Mouse (Mus musculus) megakaryocyte-erythroid progenitor cell, adult 5-6 weeks (primary cell): ENCODE results near the gene Zkscan14. TPM values are rescaled to one million over a fixed set of nuclear protein-coding genes. Genes with fewer than 3 reads are reported as not detected.
"Not testable (repeated sequence)": the region's sequence is repeated elsewhere in the genome, so short reads cannot be mapped to it uniquely, and the experiment has no call there.

Experiments
- ATAC-seq: replicated peaks from 2 replicates; pipeline ENCODE4 v1.8.0; 2016; ENCODE audit warnings: mild to moderate bottlenecking, inconsistent platforms; ENCODE audit not compliant: severe bottlenecking, poor library complexity, low FRiP score, low TSS enrichment
- total RNA-seq, 2 experiments: library from RNA; stranded (forward) in 1 of 2; stranded (reverse) in 1 of 2; fragments of 200-1000, 215-1000 nt in 1 of 2; fragments of >200 nt in 1 of 2; fragmentation: Nextera tagmentation in 1 of 2; gene quantifications; 2 replicates each; pipeline ENCODE4 v1.2.3; 2014 to 2017

Gene Zkscan14
- total RNA-seq (2014; fragmentation: Nextera tagmentation) (5.8 and 7.8 TPM in 2 replicates), total RNA-seq (2017) (19.9 and 26.5 TPM in 2 replicates)

GRCm38 (mm10) chr5:145201321-145201991 lies at the start of gene Zkscan14:
Gene Zkscan14, minus strand, starts transcription at chr5:145201868.
- peak; percentile 64 for ATAC-seq

GRCm38 (mm10) chr5:145249520-145249919 lies 47.9 kb upstream of the Zkscan14 start:
- no peak for ATAC-seq

GRCm38 (mm10) chr5:145234636-145235035 lies 33.0 kb upstream of the Zkscan14 start:
- peak; percentile 48 for ATAC-seq

DNA sequence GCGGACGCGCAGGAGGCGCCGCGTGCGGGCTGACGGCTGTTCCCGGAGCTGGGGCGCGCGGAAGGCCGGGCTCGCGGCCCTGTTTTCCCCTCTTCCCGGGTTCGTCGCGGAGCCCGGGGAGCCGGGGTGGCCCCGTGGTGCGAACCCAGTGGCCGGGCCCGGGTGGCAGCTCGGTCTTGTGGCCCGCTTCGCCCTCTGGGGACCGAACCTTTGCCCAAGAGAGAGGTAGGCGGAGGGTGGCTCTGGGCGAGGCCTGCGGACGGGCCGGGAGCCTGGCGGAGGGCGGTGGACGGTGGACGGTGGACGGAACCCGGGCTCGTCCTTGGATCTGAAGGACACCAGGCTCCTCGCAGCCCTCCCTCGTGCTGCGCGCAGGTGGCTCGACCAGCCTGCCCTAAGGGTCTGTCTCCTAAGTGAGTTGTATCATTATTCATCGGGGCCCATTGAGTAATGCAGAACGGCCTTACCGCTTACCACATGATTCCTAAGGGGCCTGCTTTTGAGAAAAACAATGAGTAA lies 30.3 kb upstream of the Zkscan14 start:
- ATAC-seq: peak; percentile 14; the same call in 1 of the 2 replicates

GRCm38 (mm10) chr5:145231367-145231871 lies 29.8 kb upstream of the Zkscan14 start, which contains the start of gene Zfp655:
Gene Zfp655, plus strand, starts transcription at chr5:145231715.
- ATAC-seq: peak; percentile 92

- no peak for ATAC-seq
Observed at GRCm38 (mm10) chr5:145230641-145231040, 29.0 kb upstream of the Zkscan14 start.

DNA sequence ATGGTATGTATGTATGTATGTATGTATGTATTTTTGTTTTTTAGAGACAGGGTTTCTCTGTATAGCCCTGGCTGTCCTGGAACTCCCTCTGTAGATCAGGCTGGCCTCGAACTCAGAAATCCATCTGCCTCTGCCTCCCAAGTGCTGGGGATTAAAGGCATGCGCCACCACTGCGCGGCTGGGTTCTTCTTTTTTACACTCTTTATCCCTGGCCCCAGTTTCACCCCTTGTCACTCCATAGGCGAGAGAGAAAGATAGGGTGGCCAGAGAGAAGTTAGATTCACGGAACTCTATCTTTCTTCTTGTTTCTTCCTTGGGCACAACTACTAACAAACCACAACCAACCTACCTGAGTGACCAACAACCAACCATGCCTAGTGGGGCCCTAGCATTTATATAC lies 27.6 kb upstream of the Zkscan14 start:
- ATAC-seq: not testable (repeated sequence)

- no peak for ATAC-seq
Observed at GRCm38 (mm10) chr5:145226453-145226852, 24.8 kb upstream of the Zkscan14 start.

DNA sequence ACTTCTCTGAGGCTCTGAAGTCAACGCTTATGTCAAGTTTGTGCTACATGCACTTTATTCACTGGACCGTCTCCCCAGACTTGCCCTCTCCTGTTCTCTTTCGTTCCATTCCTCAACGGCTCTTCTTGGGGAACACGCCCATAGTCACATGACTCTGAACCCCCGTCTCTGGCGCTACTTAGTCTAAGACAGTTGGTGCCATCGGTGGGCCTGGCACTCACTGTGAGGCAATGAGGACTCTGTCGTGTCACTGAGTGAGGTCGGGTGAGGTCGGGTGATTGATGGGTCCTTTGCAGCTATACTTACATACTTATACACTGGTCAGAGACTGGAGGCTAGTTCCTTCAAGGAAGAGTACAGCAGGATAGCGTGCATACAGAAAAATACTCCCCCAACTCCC lies 21.7 kb upstream of the Zkscan14 start:
- ATAC-seq: 0 out of 2 replicates have a peak, but pooled peaks have one; percentile 10

DNA sequence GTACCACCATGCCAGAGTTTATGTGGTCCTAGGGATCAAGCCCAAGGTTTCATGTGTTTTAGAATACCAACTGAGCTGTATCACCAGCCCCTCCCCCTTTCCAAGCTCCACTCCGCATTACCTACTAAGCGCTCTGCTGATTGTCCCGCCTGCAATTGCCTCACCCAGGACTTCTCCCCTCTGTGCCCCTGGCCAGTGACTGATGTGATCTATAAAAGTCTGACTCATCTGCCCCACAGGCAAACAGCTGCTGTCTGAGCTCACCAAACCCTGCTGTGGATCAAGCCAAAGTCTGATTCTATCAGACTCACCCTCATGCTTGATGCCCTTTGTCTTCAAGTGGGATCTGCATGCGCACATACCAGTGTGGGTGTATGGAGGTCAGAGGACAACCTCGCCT lies 21.2 kb upstream of the Zkscan14 start:
- peak; percentile 22; the same call in 1 of the 2 replicates for ATAC-seq

DNA sequence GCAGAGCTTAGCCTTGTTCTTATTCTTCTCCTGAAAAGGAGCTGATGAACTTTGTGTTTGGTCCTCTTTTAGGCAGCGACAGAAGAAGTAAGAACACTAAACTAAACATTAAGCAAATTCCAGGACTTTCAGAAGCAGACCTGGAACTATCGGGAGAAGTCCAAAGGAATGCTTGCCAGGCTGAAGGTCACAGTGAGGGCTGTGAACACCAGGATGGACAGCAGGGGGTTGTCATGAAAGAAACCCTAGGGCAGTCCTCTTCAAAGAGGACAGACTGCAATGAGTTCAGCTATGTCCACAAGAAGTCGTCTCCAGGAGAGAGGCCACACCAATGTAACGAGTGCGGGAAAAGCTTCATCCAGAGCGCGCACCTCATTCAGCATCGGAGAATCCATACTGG lies 18.3 kb upstream of the Zkscan14 start:
- no peak for ATAC-seq

GRCm38 (mm10) chr5:145218671-145219070 lies 17.0 kb upstream of the Zkscan14 start:
- ATAC-seq: no peak

- no peak for ATAC-seq
Observed at GRCm38 (mm10) chr5:145218206-145218605, 16.5 kb upstream of the Zkscan14 start.

DNA sequence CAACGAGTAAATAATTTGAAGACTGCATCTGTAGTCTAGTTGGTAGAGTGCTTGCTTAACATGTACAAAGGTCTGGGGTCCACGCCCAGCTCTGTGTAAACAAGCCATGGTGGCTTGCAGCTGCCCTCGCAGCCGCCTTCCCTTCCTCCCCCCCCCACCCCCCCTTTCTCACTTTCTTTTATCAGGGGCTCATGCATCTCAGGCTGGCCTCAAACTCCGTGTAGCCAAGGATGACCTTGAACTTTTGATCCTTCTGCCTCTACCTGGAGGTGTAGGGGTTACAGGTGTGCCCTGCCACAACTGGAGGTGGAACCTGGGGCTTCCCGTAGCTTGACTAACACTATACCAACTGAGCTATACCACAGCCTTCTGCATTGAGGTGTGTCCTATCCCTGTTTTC lies 16.1 kb upstream of the Zkscan14 start:
- no peak for ATAC-seq

GRCm38 (mm10) chr5:145214679-145215078 lies 13.0 kb upstream of the Zkscan14 start:
- peak; percentile 40 for ATAC-seq

DNA sequence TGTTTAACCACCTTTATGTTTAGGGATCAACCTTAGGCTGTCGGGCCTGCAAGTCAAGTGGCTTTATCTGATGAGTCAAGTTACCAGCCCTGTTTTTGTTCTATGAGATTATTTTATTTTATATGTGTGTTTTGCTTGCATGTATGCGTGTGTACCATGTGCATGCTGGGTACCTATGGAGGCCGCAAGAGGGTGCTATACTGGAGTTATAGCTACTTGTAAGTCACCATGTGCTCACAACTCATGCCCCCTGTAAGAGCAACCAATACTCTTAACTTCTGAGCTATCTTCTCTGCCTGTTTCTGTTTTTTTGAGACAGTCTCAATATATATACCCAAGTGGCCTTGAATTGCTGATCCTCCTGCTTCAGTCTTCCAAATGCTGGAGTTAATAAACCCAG lies 11.8 kb upstream of the Zkscan14 start:
- ATAC-seq: no peak

DNA sequence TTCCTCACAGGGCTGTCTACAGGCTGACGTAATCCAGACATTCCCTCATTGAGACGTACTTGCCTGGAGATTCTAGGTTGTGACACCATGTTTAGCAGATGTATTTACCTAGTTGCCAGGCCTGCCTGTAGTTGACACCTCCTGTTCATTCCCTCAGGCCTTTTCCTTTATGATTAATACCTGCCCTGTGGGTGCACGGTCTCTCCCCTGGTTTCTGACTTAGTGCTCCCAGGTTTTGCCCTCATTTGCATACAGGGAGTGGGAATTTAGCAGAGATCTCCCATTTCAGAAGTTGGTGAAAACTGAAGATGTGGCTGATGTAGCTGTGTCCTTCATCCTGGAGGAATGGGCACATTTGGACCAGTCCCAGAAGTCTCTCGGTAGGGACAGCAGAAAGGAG lies 10.5 kb upstream of the Zkscan14 start:
- no peak for ATAC-seq

DNA sequence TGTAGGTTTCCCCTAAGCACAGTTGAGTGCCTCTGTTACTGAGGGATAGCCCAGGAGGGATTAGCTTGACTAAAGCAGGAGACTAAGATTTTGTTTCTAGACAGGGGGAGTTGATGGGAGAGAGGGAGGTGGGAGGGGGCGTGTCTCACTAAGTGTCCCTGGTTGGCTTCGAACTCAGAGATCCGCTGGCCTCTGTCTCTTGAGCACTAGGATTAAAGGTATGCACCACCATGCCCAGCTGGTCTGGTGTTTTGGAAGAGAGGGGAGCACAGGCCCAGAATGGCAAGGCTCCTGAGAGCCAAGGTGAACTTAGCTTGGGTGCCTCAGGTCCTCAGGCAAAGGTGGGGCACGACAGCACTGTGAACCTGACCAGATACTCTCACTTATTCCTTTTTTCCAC lies 9.7 kb upstream of the Zkscan14 start:
- no peak for ATAC-seq

- not testable (repeated sequence) for ATAC-seq
Observed at GRCm38 (mm10) chr5:145208391-145208790, 6.7 kb upstream of the Zkscan14 start.

- no peak for ATAC-seq
Observed at GRCm38 (mm10) chr5:145207954-145208353, 6.3 kb upstream of the Zkscan14 start.

DNA sequence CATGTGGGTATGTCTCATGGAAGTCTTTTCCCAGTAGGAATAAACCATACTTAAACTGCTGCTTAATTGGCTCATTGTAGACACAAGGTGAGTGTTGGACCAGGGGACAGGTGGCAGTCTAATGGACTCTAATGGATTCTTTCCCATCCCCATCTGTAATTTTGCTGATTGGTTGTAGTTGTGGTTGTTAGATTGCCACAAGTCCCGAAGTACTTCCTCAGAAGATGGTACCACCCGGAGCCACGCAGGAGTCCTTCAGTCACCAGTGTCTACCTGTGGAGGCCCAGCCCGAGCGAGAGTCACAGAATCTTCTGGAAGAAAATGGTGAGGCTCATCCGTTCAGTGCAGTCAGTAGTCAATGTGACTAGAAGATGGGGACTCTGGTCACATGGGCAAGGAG lies 5.7 kb upstream of the Zkscan14 start:
- ATAC-seq: no peak
